Comparison of ENCODE assay signal across 8 mouse cellular contexts in genomic region chr8:41713634-41714330, GRCm38 (mm10).
DNase-seq lines count a peak whose midpoint lies in the region; ATAC-seq lines count a peak whose summit lies in the region.

No protein-coding gene starts in this region.

- DNase-seq in brain, adult 2 months (ENCODE audit: low read depth, low spot score) = peak; percentile 85
- peak; percentile 14 for DNase-seq in cerebellum, adult 8-10 months
- DNase-seq in frontal cortex, postnatal 36 days (ENCODE audit: low spot score in 2 of 2) = peak; percentile 75 to 78
- peak; percentile 49 to 91 for DNase-seq in left cerebral cortex, postnatal 25 days (ENCODE audit: low spot score in 2 of 2)
- no peak for DNase-seq in gastrocnemius, postnatal 14 days
- DNase-seq in kidney, adult 18-20 months = no peak
- DNase-seq in kidney, postnatal 36 days = no peak

- ATAC-seq in erythroid progenitor cell, adult 5-6 weeks (replicated peaks; ENCODE audit: low FRiP score, poor library complexity, severe bottlenecking) = no peak

- intact Hi-C loops in left cerebral cortex, postnatal 25 days (cut with DNase I) = loop anchor here (1.0 kb wide), 1 partner anchor 40 kb away; no protein-coding TSS in a partner anchor
- intact Hi-C loops in gastrocnemius, postnatal 14 days (cut with DNase I; ENCODE audit: low total_unique reads) = no loop called here

Comparison
In these comparisons a context has a peak if more than half of its experiments do, and no peak if none do; other contexts are left out.
1. DNase-seq: peak in brain, adult 2 months (single experiment), cerebellum, adult 8-10 months (single experiment), frontal cortex, postnatal 36 days (2 of 2) and left cerebral cortex, postnatal 25 days (2 of 2); none in gastrocnemius, postnatal 14 days (single experiment), kidney, adult 18-20 months (single experiment) and kidney, postnatal 36 days (0 of 2).